Mouse (Mus musculus) liver, adult 2 months (tissue): ENCODE data around the gene Msl1. TPM values are rescaled to one million over a fixed set of nuclear protein-coding genes. Genes with fewer than 3 reads are reported as not detected.

Experiments
- DNase-seq: peaks from one replicate; pipeline ENCODE4 v3.0.0-alpha.2; 2011; ENCODE audit warnings: low read depth, low spot score; ENCODE audit errors: extremely low read depth
- H3K27ac ChIP-seq: fragments of 200-500 bp; replicated peaks from 2 replicates; pipeline ENCODE4 v1.5.1; 2012; ENCODE audit warnings: low read depth, mild to moderate bottlenecking, control low read depth, inconsistent platforms, low read length; ENCODE audit not compliant: insufficient read depth
- H3K27me3 ChIP-seq: fragments of 200-500 bp; 2 replicates; pipeline ENCODE4 v1.6.1; 2012; ENCODE audit warnings: mild to moderate bottlenecking, moderate library complexity, low read length, inconsistent platforms; ENCODE audit not compliant: control insufficient read depth, insufficient read depth
- H3K36me3 ChIP-seq: fragments of 200-500 bp; 2 replicates; pipeline ENCODE4 v1.6.1; 2012; ENCODE audit warnings: low read length, inconsistent platforms; ENCODE audit not compliant: control insufficient read depth, insufficient read depth
- H3K4me1 ChIP-seq: fragments of 200-500 bp; 2 replicates; pipeline ENCODE4 v1.6.1; 2011; ENCODE audit warnings: low read length; ENCODE audit not compliant: control insufficient read depth, insufficient read depth
- H3K4me3 ChIP-seq: fragments of 200-500 bp; 2 replicates; pipeline ENCODE4 v1.5.1; 2011; ENCODE audit warnings: low read depth, mild to moderate bottlenecking, control low read depth, low read length, moderate library complexity; ENCODE audit not compliant: insufficient read depth
- H3K79me2 ChIP-seq: fragments of 200-500 bp; 2 replicates; pipeline ENCODE4 v1.6.1; 2012; ENCODE audit warnings: inconsistent platforms, mild to moderate bottlenecking, low read length, moderate library complexity; ENCODE audit not compliant: control insufficient read depth, insufficient read depth
- H3K9ac ChIP-seq: fragments of 200-500 bp; 2 replicates; pipeline ENCODE4 v1.6.1; 2012; ENCODE audit warnings: low read depth, mild to moderate bottlenecking, control low read depth, inconsistent platforms, low read length
- CTCF ChIP-seq: fragments of 200-500 bp; IDR thresholded peaks from 2 replicates; pipeline ENCODE4 v1.5.1; 2011; ENCODE audit warnings: low read depth, low read length, control low read depth
- POLR2A ChIP-seq: fragments of 200-500 bp; IDR thresholded peaks from 2 replicates; pipeline ENCODE4 v1.6.1; 2011; ENCODE audit warnings: low read length, control low read depth; ENCODE audit not compliant: insufficient read depth; ENCODE audit errors: extremely low read depth
- WGBS: fragments of 180-500 bp; shearing (Covaris S2); methylation state at CpG from one replicate; pipeline ENCODE4 v1.1.7; 2018; 5-methylcytosine and 5-hydroxymethylcytosine counted together
- polyA plus RNA-seq: library from polyadenylated mRNA; depleted of rRNA; stranded (reverse); fragments of >200 nt; gene quantifications from 2 replicates; pipeline ENCODE4 v1.2.3, GENCODE M21; 2012; rRNA removed
- total RNA-seq: library from RNA; depleted of rRNA; stranded (reverse); fragments of >200 nt; gene quantifications from 2 replicates; pipeline ENCODE4 v1.2.3, GENCODE M21; 2014; rRNA removed

The Msl1 gene
- total RNA-seq (15.5 and 17.7 TPM in 2 replicates), polyA plus RNA-seq (17.0 and 17.2 TPM in 2 replicates)

DNA sequence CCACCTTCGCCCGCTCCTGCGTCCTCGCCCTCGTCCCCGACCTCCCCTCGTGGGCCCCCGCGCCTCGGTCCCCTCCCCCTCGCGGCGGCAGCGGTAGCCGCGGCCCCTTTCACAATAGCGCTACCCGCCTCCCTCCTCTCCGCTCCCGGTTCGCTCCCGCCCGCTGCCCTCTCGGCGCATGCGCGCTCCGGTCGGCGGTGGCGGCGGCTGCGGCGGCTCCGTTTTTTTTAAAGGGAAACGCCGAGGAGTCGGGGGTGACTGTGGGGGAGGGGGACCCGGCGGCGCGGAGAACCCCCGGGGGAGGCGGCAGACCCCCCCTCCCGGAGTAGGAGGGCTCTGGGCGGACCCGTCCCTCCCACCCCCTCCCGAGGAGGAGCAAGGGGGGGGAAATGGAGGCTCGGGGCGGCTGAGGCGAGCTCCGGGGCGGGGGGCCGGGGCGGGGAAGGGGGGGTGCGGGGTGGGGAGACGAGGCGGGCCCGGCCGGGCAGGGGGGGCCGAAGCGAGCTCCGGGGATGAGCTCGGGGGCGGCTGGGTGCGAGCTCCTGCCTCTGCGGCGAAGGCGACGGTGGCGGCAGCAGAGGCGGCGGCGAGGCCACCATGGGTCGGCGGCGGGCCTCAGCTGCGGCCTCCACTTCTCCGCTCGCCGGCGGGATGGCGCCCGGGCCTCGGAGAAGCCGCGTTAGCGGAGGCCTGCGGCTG lies at the start of gene Msl1:
Gene Msl1 (plus strand): TSS at position 502 of the 699 bp plus-strand sequence.
- peak; percentile 59 for DNase-seq
- H3K4me1 ChIP-seq = peaks cover 17% of the 10 kb centered on the region
- peak within 1 kb of the TSS; percentile 95 for H3K9ac ChIP-seq
- TF ChIP-seq CTCF = no peak
- no peak; the same call in none of the 2 replicates for TF ChIP-seq POLR2A
- H3K27me3 ChIP-seq = no peaks in the 10 kb centered on the region
- peaks cover 7% of the 10 kb centered on the region for H3K36me3 ChIP-seq
- H3K4me3 ChIP-seq = peak within 1 kb of the TSS; percentile 92
- H3K27ac ChIP-seq = peak within 1 kb of the TSS; percentile 95
- 1% methylated on average over 75 of the region's 89 CpGs for WGBS
- H3K79me2 ChIP-seq = peaks cover 26% of the 10 kb centered on the region

DNA sequence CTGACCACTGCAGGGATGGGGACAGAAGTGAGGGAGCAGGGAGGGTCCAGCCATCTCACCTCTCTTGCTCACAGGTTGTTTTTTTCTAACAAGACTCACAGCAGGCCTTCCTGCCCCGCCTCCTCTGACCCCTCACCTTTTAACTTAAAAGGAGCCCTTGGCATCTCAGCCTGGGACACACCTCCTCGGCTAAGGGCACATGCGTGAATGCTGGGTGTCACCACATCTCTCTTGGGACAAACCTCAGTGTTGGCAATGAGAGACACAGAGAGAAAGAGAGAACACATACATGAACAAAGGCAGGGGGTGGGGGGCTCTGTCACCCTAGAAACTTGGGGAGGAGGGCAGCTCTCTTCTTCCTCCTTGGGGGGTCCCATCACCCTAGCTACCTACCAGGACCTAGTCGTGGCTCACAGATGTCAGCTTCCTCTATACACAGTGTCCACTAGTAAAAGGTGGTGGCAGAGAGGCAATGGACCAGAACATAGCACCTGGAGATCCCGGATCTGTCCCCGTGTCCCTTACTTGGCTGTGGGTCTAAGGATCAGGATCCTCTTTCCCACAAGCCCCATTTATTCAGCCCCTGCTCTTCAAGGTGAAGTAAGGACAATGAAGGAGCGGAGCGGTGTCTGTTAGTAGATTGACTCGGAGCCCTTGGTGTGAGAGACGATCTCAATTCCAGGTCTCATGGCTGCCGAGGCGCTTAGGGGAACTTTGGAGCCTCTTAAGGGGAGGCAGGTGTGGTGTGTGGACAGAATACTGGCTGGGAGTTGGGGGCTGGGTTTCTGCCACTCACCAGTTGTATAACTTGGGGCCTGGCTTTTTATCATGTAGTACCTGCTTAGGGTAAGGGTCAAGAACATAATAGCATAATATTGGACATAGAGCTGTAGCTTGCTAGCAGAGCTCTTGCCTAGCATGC lies 49.1 kb upstream of the Msl1 start:
- Histone ChIP-seq H3K9ac (no peak overlapping the region), H3K4me3 (no peak overlapping the region), H3K36me3 (no peaks in the 10 kb centered on the region), H3K27me3 (no peaks in the 10 kb centered on the region), H3K4me1 (peaks cover 29% of the 10 kb centered on the region), H3K79me2 (peaks cover 32% of the 10 kb centered on the region; the same call in 1 of the 2 replicates), H3K27ac (no peak overlapping the region)
- DNase-seq = no peak
- 80% methylated on average over 12 of the region's 12 CpGs for WGBS
- no peak for TF ChIP-seq POLR2A

DNA sequence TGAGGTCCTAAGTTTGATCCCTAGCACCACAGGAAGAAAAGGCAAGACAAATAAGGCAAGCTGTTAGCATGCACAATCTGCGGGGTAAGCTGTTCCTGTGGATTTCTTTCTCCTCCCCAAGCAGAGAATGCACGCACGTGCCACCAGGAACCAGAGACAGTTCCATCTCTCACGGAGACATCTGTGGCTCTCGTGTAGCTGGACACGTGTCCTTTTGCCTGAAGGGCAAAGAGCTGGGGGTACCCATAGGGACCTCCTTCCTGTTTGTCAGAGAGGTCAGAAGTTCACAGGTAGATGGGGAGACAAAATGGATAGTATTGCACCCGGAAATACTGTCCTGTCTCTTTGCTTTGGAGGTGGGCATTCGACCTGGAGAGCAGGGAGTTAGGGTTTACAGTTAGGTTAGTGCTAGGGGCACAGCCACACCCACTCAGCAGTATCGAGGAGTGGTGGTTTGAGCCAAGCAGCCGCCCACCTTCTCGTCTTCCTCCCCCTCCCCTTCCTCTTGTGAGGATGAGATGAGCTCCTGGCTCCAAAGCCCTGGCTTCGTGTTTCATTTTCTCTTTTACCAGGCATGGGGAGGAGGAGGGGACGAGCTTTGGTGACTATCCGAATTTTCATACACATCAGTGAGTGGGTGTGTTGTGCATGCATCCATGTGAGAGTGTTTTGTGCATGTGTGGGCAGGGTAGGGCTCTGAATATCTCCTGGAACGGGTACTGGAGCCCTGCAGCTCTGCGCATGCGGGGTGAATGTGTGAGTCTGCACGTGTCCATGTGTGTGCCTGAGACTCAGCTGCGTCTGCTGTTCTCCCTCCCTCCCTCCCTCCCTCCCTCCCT lies 48.2 kb upstream of the Msl1 start:
- 17% methylated on average over 19 of the region's 19 CpGs for WGBS
- Histone ChIP-seq H3K4me3 (peak overlapping the region; percentile 0; the same call in 1 of the 2 replicates), H3K9ac (peak overlapping the region; percentile 50), H3K36me3 (no peaks in the 10 kb centered on the region), H3K79me2 (peaks cover 32% of the 10 kb centered on the region; the same call in 1 of the 2 replicates), H3K27me3 (no peaks in the 10 kb centered on the region), H3K4me1 (peaks cover 28% of the 10 kb centered on the region), H3K27ac (peak overlapping the region; percentile 0; the same call in 1 of the 2 replicates)
- peak; percentile 61 for DNase-seq
- TF ChIP-seq POLR2A = no peak
- no peak for TF ChIP-seq CTCF

DNA sequence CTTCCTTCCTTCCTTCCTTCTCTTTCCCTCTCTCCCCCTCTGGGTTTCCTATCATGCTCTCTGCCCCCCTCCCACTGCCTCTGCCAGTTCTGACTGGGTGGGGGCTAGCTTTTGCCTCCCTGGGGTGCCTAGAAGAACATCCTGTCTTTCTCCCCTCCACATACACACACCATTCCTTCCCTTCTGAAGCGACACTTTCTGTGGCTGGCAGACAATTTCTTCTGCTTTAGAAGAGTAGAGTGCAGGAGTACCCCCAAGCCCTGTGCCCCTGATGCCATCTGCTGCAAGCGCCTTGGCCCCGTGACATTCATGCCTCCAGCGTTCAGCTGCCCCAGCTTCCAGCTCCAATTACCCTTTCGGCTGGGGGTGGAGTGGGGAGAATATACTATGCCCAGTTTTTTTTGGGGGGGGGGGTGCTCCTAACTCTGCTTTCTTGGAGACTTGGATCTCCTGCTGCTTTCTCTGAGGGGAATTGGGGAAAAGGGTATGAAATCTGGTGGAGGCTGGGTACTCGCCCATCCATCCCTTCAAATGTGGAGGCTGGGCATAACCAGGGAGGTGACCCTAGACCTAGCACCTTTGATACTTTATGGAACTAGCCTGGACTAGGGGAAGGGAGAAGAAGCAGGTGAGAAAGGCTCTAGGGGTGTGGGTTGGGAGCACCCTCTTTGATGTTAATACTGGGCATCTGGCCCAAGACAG lies 47.4 kb upstream of the Msl1 start:
- Histone ChIP-seq H3K36me3 (no peaks in the 10 kb centered on the region), H3K4me1 (peaks cover 24% of the 10 kb centered on the region), H3K79me2 (peaks cover 32% of the 10 kb centered on the region; the same call in 1 of the 2 replicates), H3K27me3 (no peaks in the 10 kb centered on the region), H3K27ac (peak overlapping the region; percentile 18; the same call in 1 of the 2 replicates), H3K9ac (no peak overlapping the region), H3K4me3 (no peak overlapping the region)
- TF ChIP-seq CTCF = no peak
- no peak for TF ChIP-seq POLR2A
- WGBS = 74% methylated on average over 6 of the region's 6 CpGs
- no peak for DNase-seq
